Mouse (Mus musculus) T-helper 17 cell (primary cell): ENCODE results near the gene 0610037L13Rik.

Source experiments
- in situ Hi-C, 2 experiments: fragments of 300-600 bp; cut with MboI, MseI; formaldehyde crosslinking; loops; 1 replicate in 1 of 2; 2 replicates in 1 of 2; pipeline ENCODE4 v1.15.1; 2025; ENCODE audit warnings: high pct_unique_total_duplicates in 2 of 2

0610037L13Rik gene

DNA sequence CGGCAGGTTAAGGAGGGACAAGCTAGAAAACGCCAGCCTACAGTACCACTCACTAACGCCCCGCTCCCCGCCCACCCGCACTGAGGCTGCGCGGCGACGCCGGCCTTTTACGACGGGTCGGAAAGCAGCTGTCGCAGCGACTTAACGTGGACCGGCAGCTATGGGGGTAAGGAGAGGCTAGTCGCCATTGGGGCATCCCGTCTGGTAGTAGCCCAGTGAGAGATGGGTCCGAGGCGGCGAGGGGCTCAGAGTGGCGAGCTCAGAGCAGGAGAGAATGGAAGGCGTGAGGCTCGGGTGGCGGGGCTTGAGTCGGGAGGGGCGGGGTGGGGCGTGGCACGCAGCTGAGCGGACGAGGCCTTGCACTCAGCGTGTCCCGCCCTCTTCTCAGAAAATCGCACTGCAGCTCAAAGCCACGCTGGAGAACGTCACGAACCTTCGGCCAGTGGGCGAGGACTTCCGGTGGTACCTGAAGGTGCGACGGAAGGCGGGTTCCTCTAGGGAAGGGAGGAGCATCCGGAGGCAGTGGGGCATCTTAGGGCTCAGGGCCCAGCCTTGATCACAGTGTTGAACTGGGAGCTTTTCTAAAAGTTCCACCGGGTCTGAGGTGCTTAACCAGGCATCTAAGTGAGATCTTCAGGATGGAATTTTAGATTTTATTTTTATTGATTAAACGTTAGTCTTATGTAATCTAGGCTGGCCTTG, at the start of gene 0610037L13Rik:
Gene 0610037L13Rik (plus strand): TSS at position 83 of the 702 bp plus-strand sequence.
- in situ Hi-C loops: no loop called here

DNA sequence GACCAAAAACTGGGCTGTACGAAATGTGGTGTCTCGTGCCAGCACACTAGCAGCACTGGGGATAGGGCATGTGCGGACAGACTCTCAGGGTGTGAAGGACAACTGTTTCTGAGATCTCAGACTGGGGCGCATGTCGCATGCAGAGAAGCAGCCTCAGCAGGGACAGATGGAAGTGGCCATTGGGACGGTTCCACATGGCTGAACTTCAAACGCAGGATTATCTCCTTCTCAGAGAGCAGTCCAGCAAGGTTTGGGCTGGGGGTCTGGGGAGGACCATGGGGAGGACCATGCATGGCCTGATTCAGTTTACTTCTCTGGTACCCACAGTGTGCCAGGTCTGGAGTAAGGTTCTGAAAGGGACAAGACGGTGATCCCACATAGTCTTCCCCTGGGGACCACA, 45.9 kb upstream of the 0610037L13Rik start:
- in situ Hi-C loops: loop anchor here in 1 of 2 experiments (5.0 kb wide), 1 partner anchor 111 kb away; no protein-coding TSS in a partner anchor

DNA sequence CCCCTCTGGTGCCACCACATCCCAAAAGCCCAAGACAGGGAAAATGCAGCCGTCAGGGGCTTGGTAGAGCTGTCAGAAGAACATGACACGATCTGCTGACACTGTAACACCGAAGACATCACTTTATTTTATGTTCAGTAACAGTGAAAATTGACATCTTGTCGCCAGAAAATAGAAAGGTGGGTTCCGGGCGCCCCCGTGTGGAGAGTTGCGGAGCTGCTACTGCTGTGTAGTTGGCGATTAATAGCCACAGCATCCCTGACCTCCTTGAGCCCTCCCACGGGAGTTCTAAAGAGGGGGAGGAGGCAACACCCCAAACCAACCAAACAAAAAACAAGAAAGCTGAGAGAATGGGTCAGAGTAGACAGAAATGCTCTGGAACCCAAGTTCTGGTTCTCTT, 44.6 kb upstream of the 0610037L13Rik start:
- in situ Hi-C loops: loop anchor here (5.0 kb wide), 2 partner anchors 108 to 113 kb away; no protein-coding TSS in a partner anchor

DNA sequence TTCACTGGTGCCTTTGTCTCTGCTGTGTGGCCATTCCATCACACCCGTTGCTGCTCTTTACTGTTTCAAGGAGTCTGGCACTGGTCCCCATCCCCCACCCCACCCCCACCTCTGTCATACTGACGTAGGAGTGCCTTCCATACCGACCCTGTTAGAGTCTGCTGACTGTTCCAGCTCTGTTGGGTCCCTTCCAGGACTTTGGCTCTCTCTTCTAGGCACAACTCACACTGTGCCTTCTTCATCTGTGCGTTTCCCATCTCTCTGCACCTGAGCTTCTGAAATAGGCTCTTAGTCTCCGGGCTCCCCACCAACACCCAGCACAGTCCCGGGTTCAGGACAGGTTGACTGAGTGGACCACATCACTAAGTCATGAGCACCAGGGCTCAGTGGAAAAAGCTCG, 42.8 kb upstream of the 0610037L13Rik start:
- in situ Hi-C loops: loop anchor here in 1 of 2 experiments (5.0 kb wide), 1 partner anchor 109 kb away; no protein-coding TSS in a partner anchor

DNA sequence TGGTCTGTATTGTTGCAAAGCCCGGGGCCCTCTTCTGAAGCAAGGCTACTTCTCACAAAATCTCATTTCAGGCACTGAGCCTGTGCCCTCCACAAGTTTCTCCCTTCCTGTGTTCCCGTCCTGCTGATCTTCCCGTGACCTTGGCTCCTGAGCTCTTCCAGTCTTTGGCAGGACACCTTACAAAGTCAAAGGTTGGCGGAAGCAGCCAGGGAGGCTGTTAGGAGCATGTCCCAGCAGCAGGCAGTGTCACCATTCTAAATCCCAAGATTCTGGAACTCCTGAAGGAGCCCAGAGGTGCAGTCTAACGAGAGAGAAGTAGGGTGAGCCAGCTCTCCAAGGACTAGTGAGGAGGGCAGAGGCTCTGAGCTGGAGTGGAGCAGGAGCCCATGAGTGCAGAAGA, 41.1 kb upstream of the 0610037L13Rik start:
- in situ Hi-C loops: loop anchor here in 1 of 2 experiments (5.0 kb wide), 1 partner anchor 111 kb away; no protein-coding TSS in a partner anchor

DNA sequence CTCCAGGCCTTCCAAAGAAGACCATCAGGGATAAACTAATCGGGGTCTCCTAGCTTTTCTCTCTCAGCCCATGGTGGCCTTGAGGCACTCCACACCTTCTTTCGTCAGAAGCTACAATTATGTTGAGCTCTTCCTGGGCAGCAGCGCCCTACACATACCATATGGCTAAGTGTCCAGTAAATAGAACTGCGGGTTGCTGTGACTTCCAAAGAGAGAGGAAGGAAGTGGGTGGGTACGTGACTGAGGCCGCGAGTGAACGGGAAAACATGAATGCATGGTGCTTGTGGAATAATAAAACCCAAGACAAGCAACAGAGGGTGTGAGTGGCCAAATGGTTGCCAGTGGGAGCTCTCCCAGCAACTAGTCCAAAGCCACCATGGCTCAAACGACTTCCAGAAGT, 40.0 kb upstream of the 0610037L13Rik start:
- in situ Hi-C loops: loop anchor here in 1 of 2 experiments (5.0 kb wide), 1 partner anchor 112 kb away; no protein-coding TSS in a partner anchor

DNA sequence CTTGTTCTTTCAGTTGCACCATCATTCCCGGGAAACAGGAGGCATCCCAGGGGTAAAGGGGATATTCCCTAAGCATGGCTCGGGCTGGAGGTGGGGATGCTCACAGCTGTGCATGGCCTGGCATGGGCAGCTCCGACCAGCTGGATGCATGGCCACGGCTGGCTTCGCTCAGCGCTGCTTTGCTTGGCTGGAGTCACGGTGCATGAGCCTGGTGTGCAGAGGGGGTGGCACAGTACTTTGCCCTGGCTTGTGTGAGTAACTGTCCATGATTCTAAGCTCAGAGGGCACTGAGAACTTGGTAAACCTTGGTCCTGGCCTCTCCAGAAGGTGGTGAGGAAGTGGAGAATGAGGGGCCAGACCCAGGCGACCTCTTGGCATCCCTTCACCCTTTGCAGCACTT, 39.5 kb upstream of the 0610037L13Rik start:
- in situ Hi-C loops: no loop called here

DNA sequence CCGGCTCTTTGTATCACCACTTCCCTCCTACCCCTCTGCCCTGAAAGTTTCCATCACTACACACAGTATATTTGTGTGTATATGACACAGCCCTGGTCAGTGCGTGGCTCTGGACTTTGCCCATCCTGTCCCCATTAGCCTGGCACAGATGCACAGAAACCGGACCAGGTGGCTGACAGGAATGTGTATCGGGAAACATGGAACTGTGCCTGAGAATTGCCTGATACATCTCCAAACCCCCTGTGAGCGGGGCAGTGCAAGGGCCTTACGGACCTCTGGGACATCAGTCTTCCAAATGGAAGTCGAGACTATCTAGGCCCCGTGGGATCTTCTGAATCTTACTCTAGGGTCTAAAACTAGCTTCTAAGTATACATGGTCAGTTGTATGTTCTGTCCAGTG, 36.3 kb upstream of the 0610037L13Rik start:
- in situ Hi-C loops: no loop called here

DNA sequence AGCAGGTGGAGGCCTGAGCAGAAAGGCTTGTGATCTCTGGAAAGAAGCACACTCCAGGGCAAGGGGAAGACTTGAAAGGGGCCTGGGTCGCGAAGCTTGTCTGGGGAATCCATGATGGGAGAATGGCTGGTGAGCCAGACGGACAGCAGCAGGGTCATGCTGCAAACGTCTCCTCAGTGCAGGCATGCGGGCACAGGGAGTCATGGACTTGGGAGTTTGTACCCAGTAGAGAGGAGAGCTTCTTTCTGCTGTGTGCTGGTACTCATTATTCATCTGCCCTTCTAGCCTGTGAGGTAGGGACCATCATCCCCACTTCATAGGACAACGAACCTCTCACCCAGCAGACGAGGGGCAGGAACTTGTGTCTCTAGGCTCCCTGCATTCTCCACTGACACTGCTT, 35.8 kb upstream of the 0610037L13Rik start:
- in situ Hi-C loops: no loop called here

DNA sequence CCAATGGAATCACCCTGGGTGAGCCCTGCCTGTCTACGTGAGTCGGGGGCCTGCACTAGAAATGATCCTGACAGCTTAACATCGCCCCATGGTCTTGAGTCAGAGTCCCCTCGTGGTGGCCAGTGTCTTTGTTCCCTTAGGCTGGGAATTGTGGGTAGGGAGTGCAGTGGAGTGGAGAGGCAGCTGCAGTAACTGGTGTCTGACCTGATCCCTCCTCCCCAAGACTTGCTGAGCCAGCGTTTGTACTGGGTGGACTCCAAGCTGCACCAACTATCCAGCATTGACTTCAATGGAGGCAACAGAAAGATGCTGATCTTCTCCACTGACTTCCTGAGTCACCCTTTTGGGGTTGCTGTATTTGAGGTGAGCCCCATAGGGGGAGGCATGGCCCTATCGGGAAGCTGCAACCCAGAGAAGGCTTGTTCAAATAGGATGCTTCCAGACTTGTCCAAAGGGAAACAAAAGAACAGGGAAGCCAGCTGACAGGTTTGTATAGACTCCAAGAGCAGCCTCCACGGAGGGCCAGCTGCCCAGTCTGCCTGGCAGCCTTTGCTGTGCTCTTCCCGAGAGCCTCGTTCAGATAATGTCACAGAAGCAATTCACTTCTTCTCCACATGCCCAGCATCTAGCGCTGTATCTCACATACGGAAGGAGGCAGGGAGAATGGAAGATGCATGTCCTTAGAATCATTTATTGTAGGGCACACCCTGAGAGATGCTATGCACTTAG, 32.5 kb upstream of the 0610037L13Rik start:
- in situ Hi-C loops: no loop called here

DNA sequence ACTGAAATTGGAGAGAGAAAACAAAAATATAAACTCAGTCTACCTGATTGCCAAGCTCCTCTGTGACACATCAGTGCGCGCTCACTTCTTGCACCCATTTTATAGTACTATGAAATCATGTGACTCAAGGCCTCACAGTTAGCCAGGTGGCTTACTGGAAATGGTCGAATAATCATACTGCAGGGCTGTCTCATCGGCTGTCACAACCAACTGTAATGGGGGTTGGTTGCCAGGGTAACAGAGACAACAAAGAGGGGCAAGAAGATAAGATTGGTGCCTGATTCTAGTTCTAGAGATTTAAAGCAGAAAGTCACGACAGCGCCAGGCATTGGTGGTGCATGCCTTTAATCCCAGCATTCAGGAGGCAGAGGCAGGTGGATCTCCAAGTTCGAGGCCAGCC, 30.6 kb upstream of the 0610037L13Rik start:
- in situ Hi-C loops: no loop called here

DNA sequence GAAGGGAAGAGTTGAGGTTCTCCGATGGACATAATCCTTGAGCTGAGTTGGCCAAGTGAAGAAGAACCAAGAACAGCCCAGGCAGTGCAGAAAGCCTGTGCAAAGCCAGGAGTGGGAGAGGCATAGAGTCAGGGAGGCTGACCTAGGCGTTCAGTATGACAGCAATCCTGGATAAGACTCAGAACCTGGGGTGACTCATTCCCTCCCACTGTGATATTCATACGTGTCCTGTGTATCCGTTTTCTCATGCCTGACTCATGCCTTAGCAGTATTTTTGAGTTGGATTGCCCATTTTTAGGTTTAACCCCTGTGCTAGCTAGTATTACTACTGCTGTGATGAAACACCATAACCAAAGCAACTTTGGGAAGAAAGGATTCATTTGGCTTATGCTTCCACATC, 24.7 kb upstream of the 0610037L13Rik start:
- in situ Hi-C loops: no loop called here

DNA sequence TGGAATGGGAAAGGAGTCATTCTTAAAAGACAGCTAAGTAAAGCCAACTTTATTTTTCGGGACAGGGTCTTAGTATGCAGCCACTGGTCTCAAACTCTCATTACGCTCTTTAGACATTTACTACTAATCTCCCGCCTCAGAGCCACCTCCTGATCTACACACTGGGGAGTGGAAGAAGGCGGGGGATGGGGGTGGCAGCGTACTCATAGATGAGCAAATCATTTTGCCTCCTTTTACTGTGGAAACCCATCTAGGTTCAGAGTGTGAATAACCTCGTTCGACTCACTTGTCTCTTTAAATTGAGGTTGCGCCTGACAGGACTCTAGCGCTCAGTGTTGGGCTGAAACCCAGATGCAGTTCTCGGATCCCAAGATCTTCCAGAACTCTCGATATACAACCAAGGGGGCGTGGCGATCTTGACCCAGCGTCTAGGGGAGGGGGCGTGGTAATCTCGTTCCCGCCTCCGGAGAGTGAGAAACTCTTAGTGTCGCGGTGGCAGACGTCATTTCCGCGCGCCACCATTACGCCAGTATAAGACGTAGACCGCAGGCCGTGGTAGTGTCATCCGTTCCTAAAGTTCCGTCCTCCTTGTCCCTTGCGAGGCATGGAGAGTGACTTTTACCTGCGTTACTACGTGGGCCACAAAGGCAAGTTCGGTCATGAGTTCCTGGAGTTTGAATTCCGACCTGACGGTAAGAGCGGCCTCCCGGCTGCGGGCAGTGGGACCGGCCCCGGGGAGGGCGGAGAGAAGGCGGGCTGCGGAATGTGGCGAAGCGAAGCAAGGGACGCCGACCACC, 10.2 kb upstream of the 0610037L13Rik start, which contains the start of gene Magoh:
Gene Magoh (plus strand): TSS at position 502 of the 797 bp plus-strand sequence.
- in situ Hi-C loops: loop anchor here in 1 of 2 experiments (5.0 kb wide), 1 partner anchor 698 kb away; the partner anchor contains the start of genes Orc1 and Prpf38a

DNA sequence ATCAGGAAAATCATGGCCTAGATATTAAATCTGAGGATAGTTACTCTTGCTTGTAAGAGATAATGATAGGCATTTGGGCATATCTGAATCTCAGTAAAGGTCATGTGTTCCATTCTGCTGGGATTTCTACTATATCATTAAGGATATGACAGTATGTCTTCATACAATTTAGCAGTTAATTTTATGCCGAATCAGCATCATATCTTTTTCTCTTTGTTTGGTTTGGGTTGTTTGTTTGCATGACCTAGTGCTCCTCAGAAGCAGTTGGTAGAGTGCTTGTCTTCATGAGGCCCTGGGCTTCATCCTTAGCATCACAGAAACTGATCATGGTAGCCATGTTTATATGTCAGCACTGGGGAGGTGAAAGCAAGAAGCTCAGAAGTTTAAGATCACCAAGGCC, 8.0 kb upstream of the 0610037L13Rik start:
- in situ Hi-C loops: loop anchor here in 1 of 2 experiments (5.0 kb wide), 1 partner anchor 696 kb away; the partner anchor contains the start of genes Orc1 and Prpf38a

DNA sequence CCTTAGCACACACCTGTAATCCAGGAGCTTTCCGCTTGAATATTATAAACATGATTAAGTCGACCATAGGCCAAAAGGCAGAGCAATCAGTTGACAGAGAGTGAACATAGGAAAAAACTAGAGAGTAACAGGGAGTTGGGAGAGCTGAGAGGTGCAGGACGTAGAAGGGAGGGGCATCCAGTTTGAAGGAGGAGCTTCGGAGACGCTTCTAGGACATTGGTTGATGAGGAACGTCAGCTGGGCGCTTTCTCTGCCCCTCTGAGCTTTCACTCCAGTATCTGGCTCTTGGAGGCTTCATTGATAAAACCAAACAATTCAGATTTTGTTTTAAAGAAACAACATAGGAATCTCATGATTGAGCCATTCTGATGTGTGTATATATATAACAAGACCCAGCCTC, 3.2 kb upstream of the 0610037L13Rik start:
- in situ Hi-C loops: no loop called here

DNA sequence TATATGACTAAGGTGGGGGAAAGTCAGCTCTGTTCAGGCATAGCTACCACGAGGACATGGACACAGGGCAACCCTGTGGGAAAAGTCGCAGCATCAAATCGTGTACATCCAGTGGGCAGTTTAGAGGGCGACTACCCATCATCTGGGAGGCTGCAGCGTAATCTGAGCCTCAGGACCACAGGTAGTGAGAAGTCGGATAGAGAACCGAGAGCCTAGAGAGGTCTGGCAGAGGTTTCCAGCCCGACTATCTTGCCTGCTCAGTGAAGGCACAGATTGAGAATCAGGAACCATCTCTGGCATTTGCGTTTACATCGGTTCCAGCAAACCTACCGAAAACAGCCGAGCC, 255 bp upstream of the 0610037L13Rik start:
- in situ Hi-C loops: no loop called here

DNA sequence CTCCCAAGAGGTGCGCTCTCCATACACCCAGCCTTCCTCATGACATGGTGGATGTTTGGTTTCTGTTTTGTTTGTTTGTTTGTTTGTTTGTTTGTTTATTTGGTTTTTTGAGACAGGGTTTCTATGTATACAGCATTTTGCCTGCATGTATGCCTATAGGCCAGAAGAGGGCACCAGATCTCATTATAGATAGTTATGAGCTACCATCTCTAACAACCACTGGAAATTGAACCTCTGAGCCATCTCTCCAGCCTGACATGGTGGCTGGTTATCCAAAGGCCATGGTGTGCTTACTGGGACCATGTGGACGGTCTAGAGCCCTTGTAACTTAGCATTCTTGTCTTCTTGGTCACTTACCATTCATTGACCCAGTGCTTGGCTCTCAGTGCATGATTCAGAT, 3.0 kb downstream of the 0610037L13Rik start:
- in situ Hi-C loops: no loop called here

DNA sequence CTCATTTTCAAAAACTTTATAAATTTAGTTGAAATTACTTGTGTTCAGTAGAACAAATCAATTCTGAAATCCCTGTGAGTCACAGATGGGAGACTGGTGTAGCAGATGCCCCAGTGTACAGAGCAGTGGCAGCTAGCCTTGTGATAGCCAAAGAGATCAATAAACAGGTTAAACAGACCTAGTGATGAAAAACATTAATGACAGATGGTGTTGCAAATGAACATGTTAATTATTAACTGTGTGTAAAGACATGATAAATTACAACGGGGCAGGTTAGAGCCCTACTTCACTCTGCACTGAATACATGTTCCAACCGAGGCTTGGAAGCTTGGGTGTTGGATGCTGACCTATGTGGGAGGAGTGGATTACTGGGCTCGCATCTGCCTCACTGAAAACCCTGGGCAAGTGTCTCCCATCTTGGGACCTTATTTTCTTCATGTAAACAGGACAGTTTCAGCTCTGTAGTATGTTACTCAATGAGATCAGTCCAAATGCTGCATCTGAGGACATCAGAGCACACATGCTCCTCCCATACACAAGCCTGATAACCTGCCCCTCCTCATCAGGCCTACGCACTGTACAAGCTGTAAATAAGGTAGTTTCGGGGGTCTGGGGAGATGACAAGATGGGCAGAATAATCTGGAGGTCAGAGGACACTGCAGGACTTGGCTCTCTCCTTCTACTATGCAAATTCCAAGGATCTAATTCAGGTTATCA, 9.8 kb downstream of the 0610037L13Rik start:
- in situ Hi-C loops: no loop called here

DNA sequence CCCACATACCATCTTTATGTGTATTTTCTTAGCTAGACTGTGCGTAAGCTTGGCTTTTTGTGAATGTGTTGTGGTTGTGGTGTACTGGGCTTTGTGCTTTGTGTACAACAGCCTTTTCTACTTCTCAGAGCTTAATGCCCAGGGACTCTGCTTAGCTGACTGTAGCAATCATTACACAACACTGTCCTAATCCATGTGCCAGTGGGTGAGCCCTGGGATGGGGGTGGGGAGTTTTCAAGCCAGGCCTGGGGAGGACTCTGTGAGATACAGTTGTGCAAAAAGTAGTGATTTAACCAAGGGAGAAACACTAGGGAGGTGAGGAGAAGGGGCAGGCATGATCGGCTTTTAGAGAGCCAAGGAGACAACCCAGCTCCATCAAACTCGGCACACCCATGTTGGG, 10.6 kb downstream of the 0610037L13Rik start:
- in situ Hi-C loops: no loop called here

DNA sequence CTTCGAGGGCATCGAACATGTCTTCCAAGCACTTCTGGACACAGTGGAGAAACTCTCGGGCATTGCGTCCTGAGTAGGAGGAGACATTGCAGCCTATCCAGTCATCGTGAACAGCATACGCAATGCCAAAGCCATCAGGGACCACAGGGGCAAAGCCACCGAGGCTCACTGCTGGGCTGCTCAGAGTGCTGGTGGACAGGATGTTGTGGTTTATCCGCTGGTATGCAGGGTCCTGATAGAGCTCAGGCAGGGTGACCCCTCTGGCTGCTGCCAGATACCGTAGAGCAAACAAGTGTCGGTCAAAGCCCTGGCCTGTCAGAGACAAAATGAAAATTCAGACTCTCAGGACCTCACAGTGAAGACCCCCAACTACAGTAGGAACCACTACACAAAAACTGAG, 14.6 kb downstream of the 0610037L13Rik start:
- in situ Hi-C loops: no loop called here

DNA sequence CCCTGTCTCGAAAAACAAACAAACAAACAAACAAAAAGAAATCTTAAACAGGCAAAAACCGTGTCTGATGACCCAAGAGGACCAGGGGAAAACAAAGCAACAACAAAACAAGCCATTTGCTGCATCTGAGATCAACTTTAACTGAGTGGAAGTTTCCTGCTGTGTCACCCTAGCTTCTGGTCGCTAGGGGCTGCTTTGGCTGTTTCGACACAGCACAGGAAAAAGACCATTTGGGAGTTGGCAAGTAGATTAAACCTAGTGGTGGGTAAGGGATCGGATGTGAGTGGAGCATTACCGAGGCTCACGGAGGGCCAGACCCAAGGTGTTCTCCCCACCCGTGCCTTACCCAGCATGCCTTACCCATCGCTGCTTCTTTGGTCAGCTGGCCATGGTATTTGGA, 16.9 kb downstream of the 0610037L13Rik start:
- in situ Hi-C loops: no loop called here
